In the genomic region with DNA sequence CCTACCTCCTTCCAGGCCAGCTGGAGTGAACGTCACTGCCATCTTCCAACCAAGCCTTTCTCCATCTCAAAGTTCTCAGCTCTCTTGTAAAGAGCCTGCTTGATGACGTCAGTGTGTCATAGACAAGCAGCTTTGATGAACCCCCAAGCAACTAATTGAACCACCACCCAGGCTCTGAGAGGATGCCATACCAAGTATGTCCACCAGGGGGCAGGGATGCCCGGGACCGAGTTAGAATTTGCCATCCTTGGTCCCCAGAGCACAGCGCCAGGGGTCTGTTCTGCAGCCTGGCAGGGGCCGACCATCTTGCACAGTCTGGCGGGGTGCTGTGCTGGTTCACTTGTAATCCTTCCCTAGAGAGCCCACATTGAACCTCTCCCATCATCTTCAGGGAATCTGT, we compare ENCODE assay signal across 10 mouse cellular contexts. TPM values are rescaled to one million over a fixed set of nuclear protein-coding genes. Genes with fewer than 3 reads are reported as not detected.
A peak's percentile ranks its signal among the peaks of the same experiment; 100 is the strongest.
DNase-seq lines count a peak whose midpoint lies in the region; ATAC-seq and TF ChIP-seq lines count a peak whose summit lies in the region.
"Had no signal": no experiment of that assay in that cellular context is flagged by ENCODE, and none has a peak within 500 bp of the region (broad histone marks: within the 10 kb centered on the region; RNA-seq: fewer than 3 reads in every experiment).

No protein-coding gene starts in this region.

- H3K9me3 ChIP-seq in midbrain, embryonic 10.5 days (replicated peaks): no peaks in the 10 kb centered on the region
- no peaks in the 10 kb centered on the region for H3K9me3 ChIP-seq in midbrain, embryonic 16.5 days (replicated peaks; ENCODE audit: control insufficient read depth, low read length, poor library complexity, severe bottlenecking)
- H3K9me3 ChIP-seq: neural tube, embryonic 13.5 days had no signal

- TF ChIP-seq CTCF in liver, adult 2 months (IDR thresholded peaks at IDR 0.05; ENCODE audit: low read depth, low read length): peak; percentile 89

- ATAC-seq in midbrain, embryonic 16.5 days: no peak
- peak; percentile 63 for ATAC-seq in neutrophil, adult 5-6 weeks (ENCODE audit: extremely low read depth, insufficient number of reproducible peaks, low FRiP score, poor library complexity, severe bottlenecking)

- peaks cover 13% of the 10 kb centered on the region for H3K27me3 ChIP-seq in midbrain, embryonic 10.5 days (ENCODE audit: low read depth, poor library complexity, severe bottlenecking)
- H3K27me3 ChIP-seq in midbrain, embryonic 16.5 days (ENCODE audit: control insufficient read depth, insufficient read depth, low read depth, low read length): 0 out of 2 replicates have a peak, but pooled peaks cover 2% of the 10 kb centered on the region
- H3K27me3 ChIP-seq in liver, adult 2 months (ENCODE audit: control insufficient read depth, insufficient read depth, low read length): no peaks in the 10 kb centered on the region
- H3K27me3 ChIP-seq: neural tube, embryonic 13.5 days had no signal

- H3K27ac ChIP-seq in midbrain, embryonic 10.5 days (replicated peaks): 0 out of 2 replicates have a peak overlapping the region, but pooled peaks have one; percentile 18
- H3K27ac ChIP-seq in midbrain, embryonic 16.5 days (ENCODE audit: low read length): no peak overlapping the region
- no peak overlapping the region for H3K27ac ChIP-seq in liver, adult 2 months (replicated peaks; ENCODE audit: insufficient read depth, low read depth, low read length)
- H3K27ac ChIP-seq: neural tube, embryonic 13.5 days had no signal

- DNase-seq in midbrain, embryonic 10.5 days (ENCODE audit: low spot score): peak; percentile 78
- peak; percentile 82 for DNase-seq in adrenal gland, postnatal 14 days
- peak; percentile 78 for DNase-seq in embryo, embryonic 9.5 days (ENCODE audit: extremely low spot score)
- DNase-seq in heart, postnatal 10 days: peak; percentile 66 to 83
- DNase-seq in liver, adult 2 months (ENCODE audit: extremely low read depth, low read depth, low spot score): peak; percentile 12
- DNase-seq in thymus, postnatal 10 days (ENCODE audit: low spot score in 2 of 2): peak; percentile 48 to 78

- H3K4me2 ChIP-seq in midbrain, embryonic 16.5 days (ENCODE audit: low read length): no peak overlapping the region
- H3K4me2 ChIP-seq: neural tube, embryonic 13.5 days had no signal

- intact Hi-C loops in heart, postnatal 10 days (cut with DNase I): loop anchor here (2.0 to 5.0 kb wide), 2 partner anchors 93 to 335 kb away; no protein-coding TSS in a partner anchor

- H3K79me2 ChIP-seq in liver, adult 2 months (ENCODE audit: control insufficient read depth, insufficient read depth, low read length): no peaks in the 10 kb centered on the region

- no peak overlapping the region for H3K9ac ChIP-seq in midbrain, embryonic 16.5 days (ENCODE audit: low read depth, low read length)
- H3K9ac ChIP-seq in liver, adult 2 months (ENCODE audit: low read depth, low read length): no peak overlapping the region
- H3K9ac ChIP-seq: neural tube, embryonic 13.5 days had no signal

- TF ChIP-seq POLR2A in liver, adult 2 months (IDR thresholded peaks at IDR 0.05; ENCODE audit: extremely low read depth, insufficient read depth, low read length): no peak

- H3K36me3 ChIP-seq in midbrain, embryonic 10.5 days: no peaks in the 10 kb centered on the region
- no peaks in the 10 kb centered on the region for H3K36me3 ChIP-seq in midbrain, embryonic 16.5 days (ENCODE audit: control insufficient read depth, insufficient read depth, low read length)
- no peaks in the 10 kb centered on the region for H3K36me3 ChIP-seq in liver, adult 2 months (ENCODE audit: control insufficient read depth, insufficient read depth, low read length)
- H3K36me3 ChIP-seq: neural tube, embryonic 13.5 days had no signal

- H3K4me1 ChIP-seq in midbrain, embryonic 10.5 days: peaks cover 26% of the 10 kb centered on the region
- H3K4me1 ChIP-seq in midbrain, embryonic 16.5 days (ENCODE audit: control insufficient read depth, insufficient read depth, low read length): peaks cover 6% of the 10 kb centered on the region; the same call in 1 of the 2 replicates
- peaks cover 2% of the 10 kb centered on the region; the same call in 1 of the 2 replicates for H3K4me1 ChIP-seq in liver, adult 2 months (ENCODE audit: control insufficient read depth, insufficient read depth, low read length)

- 12% methylated on average over 7 of the region's 7 CpGs for WGBS in midbrain, embryonic 10.5 days
- 11% methylated on average over 7 of the region's 7 CpGs for WGBS in midbrain, embryonic 16.5 days
- 9% methylated on average over 7 of the region's 7 CpGs for WGBS in liver, adult 2 months

- no peak overlapping the region for H3K4me3 ChIP-seq in midbrain, embryonic 10.5 days
- no peak overlapping the region for H3K4me3 ChIP-seq in midbrain, embryonic 16.5 days (ENCODE audit: low read depth, low read length)
- no peak overlapping the region for H3K4me3 ChIP-seq in liver, adult 2 months (ENCODE audit: insufficient read depth, low read depth, low read length)
- H3K4me3 ChIP-seq: erythroblast, embryonic 14.5 days; neural tube, embryonic 13.5 days had no signal

RNA-seq across cellular contexts. Expression of gene Pard6b, which starts 31.1 kb away (rescaled TPM):
- 6.9 and 7.5 TPM in 2 replicates for polyA plus RNA-seq in midbrain, embryonic 10.5 days (2016; fragmentation: Nextera tagmentation; extraction: Ambion mirVana)
- 6.8 and 7.3 TPM in 2 replicates for polyA plus RNA-seq in midbrain, embryonic 16.5 days (2015; fragmentation: Nextera tagmentation; extraction: Ambion mirVana)
- total RNA-seq in adrenal gland, postnatal 14 days (2021): 1.7 and 1.9 TPM in 2 replicates
- total RNA-seq in heart, postnatal 10 days (2021): 1 to 10 TPM; 3.4 to 4.9 TPM
- total RNA-seq in liver, adult 2 months (2014; rRNA removed): 1.7 and 3.4 TPM in 2 replicates
- polyA plus RNA-seq in liver, adult 2 months (2012; rRNA removed): 5.3 and 5.9 TPM in 2 replicates
- total RNA-seq in neutrophil, adult 5-6 weeks (2017): 1.3 and 2.5 TPM in 2 replicates

Comparison
In these comparisons a context has a peak if more than half of its experiments do, and no peak if none do; other contexts are left out.
1. DNase-seq: peak in every context shown above with its lines; median percentile 82 in adrenal gland, postnatal 14 days; 78 in midbrain, embryonic 10.5 days; 78 in embryo, embryonic 9.5 days; 74 in heart, postnatal 10 days; 63 in thymus, postnatal 10 days; 12 in liver, adult 2 months.